Mouse (Mus musculus) cerebellum, adult 11 months (tissue): ENCODE data around the gene Hsf4.
"Not testable (repeated sequence)": the region's sequence is repeated elsewhere in the genome, so short reads cannot be mapped to it uniquely, and the experiment has no call there.

Experiments
- DNase-seq: peaks from one replicate; pipeline ENCODE4 v3.0.0; 2022

The Hsf4 gene

GRCm38 (mm10) chr8:105269461-105269947 lies at the start of gene Hsf4:
Gene Hsf4, plus strand, starts transcription at chr8:105269801.
- DNase-seq, result peak; percentile 59

- no peak for DNase-seq
Measured at GRCm38 (mm10) chr8:105223850-105224249, 45.8 kb upstream of the Hsf4 start.

- DNase-seq, result peak; percentile 92
Measured at GRCm38 (mm10) chr8:105224413-105225271, 45.0 kb upstream of the Hsf4 start, which contains the start of gene D230025D16Rik. Gene D230025D16Rik, plus strand, starts transcription at chr8:105225145.

- DNase-seq, result no peak
Measured at GRCm38 (mm10) chr8:105225272-105225593, 44.4 kb upstream of the Hsf4 start.

- DNase-seq, result no peak
Measured at GRCm38 (mm10) chr8:105225917-105226316, 43.7 kb upstream of the Hsf4 start.

- no peak for DNase-seq
Measured at GRCm38 (mm10) chr8:105231503-105232320, 37.9 kb upstream of the Hsf4 start.

GRCm38 (mm10) chr8:105232321-105232693 lies 37.3 kb upstream of the Hsf4 start:
- DNase-seq, result not testable (repeated sequence)

GRCm38 (mm10) chr8:105233126-105233935 lies 36.3 kb upstream of the Hsf4 start:
- DNase-seq, result no peak

GRCm38 (mm10) chr8:105235206-105235605 lies 34.4 kb upstream of the Hsf4 start:
- no peak for DNase-seq

GRCm38 (mm10) chr8:105237442-105238142 lies 32.0 kb upstream of the Hsf4 start:
- no peak for DNase-seq

GRCm38 (mm10) chr8:105241016-105241415 lies 28.6 kb upstream of the Hsf4 start:
- no peak for DNase-seq

- no peak for DNase-seq
Measured at GRCm38 (mm10) chr8:105251954-105252353, 17.6 kb upstream of the Hsf4 start.

- no peak for DNase-seq
Measured at GRCm38 (mm10) chr8:105252680-105253537, 16.7 kb upstream of the Hsf4 start.

GRCm38 (mm10) chr8:105253766-105254151 lies 15.8 kb upstream of the Hsf4 start:
- no peak for DNase-seq

- peak; percentile 77 for DNase-seq
Measured at GRCm38 (mm10) chr8:105254152-105254965, 15.2 kb upstream of the Hsf4 start.

GRCm38 (mm10) chr8:105254966-105255350 lies 14.6 kb upstream of the Hsf4 start, which contains the start of gene B3gnt9:
Gene B3gnt9, minus strand, starts transcription at chr8:105255153.
- DNase-seq, result no peak

- DNase-seq, result no peak
Measured at GRCm38 (mm10) chr8:105257318-105258114, 12.1 kb upstream of the Hsf4 start.

- no peak for DNase-seq
Measured at GRCm38 (mm10) chr8:105258911-105259720, 10.5 kb upstream of the Hsf4 start.
